Mouse (Mus musculus): Measurements from ENCODE around the gene Plcb4.
"Not testable (repeated sequence)": the region's sequence is repeated elsewhere in the genome, so short reads cannot be mapped to it uniquely, and the experiment has no call there.

Gene Plcb4

DNA sequence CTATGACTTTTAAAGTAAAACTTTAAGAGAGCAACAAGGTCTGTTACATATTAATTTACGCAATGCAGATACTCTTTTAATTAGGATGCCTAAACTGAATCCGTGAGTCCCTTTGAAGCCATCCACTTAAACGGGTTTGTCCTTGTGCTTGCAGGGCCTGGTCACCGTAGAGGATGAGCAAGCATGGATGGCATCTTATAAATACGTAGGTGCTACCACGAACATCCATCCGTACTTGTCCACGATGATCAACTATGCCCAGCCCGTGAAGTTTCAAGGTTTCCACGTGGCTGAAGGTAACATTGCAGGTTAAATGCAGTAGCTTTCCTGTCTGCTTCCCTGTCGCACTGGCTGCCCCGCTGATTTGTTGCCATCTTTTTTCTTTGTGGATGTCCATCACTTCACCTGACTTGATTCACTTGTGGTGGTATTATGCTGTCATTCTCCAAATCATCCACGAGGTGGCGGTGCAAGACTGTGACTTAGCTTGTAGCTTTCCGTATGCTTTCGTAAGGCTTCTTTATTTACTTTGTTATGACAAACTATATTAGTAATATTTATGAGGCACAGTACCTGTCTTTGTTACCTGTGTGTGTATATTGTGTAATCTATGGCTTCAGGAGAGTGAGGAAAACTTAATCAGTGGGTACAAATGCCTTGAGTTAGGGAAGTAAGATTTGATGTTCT, 308.2 kb downstream of the Plcb4 start:
- no peak for DNase-seq

GRCm38 (mm10) chr2:135968159-135968558, 309.3 kb downstream of the Plcb4 start:
- no peak for DNase-seq

DNA sequence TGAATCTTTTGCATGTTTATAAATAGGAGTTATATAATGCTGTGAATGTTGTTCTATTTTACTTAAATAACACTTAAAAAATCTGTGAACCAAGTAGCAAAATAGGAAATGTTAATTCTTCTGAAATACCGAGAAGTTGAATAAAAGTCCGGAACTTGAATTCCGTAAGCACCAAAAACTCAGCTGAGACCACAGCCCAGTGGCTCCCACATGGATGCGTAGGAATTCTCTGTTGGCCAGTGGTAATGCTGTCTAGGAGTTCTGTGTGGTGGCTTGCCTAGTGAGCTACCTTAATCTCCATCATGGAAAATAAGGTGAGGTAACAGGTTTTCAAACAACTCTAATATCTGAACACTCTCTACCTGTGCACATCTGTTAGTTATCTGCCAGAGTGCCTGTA, 312.1 kb downstream of the Plcb4 start:
- no peak for DNase-seq

DNA sequence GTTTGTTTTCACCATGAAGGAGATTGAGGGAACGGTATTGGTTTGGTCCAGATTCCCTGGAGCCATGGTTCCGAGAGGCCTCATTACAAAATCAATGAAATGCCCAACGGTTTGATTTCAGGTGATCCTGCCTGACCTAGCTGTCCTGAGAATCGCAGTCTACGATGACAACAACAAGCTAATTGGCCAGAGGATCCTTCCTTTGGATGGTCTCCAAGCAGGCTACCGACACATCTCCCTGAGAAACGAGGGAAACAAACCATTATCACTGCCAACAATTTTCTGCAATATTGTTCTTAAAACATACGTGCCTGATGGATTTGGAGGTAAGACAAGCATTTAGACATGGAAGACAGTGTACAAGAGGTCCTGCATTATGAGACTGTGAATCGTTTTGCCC, 317.2 kb downstream of the Plcb4 start:
- DNase-seq, result no peak

- DNase-seq, result no peak
These were observed 320.0 kb downstream of the Plcb4 start for GRCm38 (mm10) chr2:135978790-135979189.

GRCm38 (mm10) chr2:135980428-135980827, 321.6 kb downstream of the Plcb4 start:
- DNase-seq, result no peak

DNA sequence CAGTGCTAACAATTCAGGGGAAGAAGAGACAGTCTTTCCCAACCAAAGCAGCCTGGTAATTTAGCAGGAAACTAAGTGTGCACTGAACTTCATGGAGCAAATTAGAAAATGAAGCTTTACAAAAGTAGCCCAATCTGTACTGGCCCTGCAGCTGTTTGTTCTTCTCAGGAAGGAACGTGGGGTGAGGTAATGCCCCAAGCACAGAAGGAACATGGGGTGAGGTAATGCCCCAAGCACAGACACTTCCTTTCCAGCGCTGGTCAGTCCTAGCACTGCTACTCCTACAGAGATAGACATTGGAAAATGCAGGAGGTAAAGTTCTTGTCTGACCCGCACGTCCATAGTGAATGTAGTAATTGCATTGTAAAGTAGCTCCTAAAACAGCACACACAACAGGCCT, 325.2 kb downstream of the Plcb4 start:
- DNase-seq, result no peak

DNA sequence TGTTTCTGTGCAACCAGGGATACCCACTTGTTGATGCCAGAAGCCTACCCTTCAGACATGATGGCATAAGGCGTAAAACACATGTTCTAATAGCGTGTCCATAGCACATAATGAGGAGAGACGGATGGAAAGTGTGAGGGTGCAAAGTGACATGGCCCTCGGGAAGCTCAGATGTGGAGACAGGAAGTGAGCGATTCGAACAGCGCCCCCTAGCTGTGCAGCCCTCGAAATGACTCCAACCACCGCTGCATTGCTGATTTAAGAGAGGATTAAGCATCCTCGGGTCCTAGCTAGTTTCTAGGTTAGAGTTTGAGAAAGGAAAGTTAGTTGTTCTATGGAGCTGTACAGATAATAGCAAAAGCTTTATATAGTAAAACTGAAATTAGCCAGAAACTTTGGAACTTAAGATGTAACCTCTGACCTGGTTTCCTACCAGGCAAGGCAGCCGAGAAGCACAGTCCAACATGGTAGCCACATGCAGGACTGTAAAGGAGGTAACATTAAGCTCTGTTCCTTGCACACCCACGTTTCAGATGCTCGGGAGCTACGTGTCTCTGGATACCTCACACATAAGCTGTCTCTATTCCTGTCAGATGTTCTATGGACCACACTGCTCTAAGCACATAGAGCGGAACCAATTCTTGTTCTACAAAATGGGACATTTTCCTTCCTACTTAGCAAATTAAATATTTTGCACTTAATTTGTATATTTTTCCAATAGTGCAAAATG, 326.9 kb downstream of the Plcb4 start:
- DNase-seq, result no peak

GRCm38 (mm10) chr2:135988475-135988874, 329.7 kb downstream of the Plcb4 start:
- DNase-seq, result not testable (repeated sequence)

- not testable (repeated sequence) for DNase-seq
These were observed 331.9 kb downstream of the Plcb4 start for GRCm38 (mm10) chr2:135990686-135991085.

DNA sequence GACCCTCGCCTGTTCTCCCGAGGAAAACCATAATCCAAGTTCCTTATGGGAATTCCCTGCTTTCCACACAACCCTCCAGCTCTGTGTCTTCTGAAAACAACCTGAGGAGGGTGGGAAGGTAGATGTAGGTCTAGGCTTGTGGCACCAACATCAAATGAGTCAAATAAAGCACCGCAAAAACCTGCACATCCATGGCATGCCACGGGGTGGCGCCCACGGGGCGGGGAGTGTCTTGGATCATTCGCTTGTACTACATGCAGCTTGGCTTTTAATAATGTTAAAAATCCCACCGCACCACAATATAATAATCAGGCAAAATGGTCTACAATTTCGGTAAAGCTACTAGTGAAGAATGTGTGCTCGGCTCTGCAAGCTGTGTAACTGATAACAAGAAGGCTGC, 334.5 kb downstream of the Plcb4 start:
- DNase-seq, result no peak

- no peak for DNase-seq
These were observed 336.4 kb downstream of the Plcb4 start for GRCm38 (mm10) chr2:135995196-135995595.

DNA sequence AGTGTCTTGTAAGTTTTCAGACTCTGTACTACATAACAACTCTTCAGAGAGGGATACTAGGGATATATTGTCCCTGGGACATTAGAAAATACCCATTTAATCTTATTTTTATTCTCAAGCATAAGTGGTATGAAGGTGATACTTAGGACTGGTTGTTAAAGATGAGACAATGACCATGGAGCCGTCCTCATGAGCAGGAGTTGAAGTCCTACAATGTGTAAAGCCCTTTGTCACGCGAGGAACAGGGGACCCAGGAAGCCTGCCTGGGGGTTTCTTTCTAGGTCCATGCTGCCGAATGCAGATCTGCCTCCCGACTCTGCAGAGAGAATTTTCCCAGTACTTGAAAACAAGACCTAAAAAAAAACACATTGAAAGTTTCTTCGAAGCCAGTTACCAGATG, 338.1 kb downstream of the Plcb4 start:
- no peak for DNase-seq

DNA sequence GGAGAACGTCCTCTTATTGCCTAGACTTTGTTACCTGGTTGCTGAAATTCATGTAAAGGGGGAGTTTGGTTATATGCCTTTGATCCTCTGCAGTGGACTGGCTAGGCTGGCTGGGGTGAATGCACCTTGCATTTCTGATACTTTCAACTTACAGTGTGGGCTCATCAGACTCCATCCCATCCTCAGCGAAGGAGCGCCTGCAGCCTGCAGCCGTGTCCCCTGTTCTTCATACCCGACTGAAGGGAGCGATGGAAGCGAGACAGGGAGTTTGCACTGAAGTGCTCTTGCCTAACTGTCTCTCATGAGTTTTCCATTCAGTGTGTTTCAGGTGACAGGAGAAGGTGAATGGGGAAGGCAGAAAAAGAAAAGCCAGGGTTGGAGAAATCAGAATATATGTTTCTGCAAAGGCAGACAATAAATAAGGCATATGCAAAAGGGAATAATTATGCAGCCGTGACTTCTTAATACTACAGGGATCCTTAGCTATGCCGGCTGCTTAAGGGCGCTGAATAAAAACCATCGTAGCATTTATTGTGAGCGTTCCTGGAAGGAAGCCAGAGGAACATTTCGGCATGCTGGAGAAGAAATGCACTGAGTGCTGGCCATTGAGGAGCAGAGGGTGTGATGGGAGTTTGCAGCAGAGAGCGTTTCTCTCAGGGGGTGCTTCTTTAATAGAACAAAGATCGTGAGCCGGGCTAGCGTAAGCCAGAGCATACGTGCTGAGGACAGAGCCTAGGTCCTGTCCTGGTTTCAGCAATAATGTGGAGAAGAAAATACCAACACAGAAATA, 338.7 kb downstream of the Plcb4 start:
- DNase-seq, result no peak

GRCm38 (mm10) chr2:135998886-135999285, 340.1 kb downstream of the Plcb4 start:
- no peak for DNase-seq

- DNase-seq, result no peak
These were observed 340.6 kb downstream of the Plcb4 start for GRCm38 (mm10) chr2:135999361-135999760.

DNA sequence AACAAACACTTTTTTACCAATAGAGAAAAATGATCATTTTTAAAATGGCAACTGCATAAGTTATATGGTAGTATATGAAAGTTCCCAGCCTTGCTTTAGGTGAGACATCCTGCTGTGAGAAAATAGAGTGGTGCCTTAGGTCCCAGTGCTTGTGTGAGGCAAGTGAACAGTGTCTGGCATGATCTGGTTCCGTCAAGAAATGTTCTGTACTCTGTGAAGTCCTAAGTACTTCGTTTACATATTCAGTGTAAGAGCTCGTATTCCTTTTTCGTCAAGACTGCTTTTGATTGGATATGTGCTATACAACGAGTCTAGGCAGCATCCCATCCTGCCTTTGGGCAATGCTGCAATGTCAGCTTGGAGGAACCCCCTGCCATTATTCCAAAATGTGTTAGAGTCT, 342.1 kb downstream of the Plcb4 start:
- no peak for DNase-seq

DNA sequence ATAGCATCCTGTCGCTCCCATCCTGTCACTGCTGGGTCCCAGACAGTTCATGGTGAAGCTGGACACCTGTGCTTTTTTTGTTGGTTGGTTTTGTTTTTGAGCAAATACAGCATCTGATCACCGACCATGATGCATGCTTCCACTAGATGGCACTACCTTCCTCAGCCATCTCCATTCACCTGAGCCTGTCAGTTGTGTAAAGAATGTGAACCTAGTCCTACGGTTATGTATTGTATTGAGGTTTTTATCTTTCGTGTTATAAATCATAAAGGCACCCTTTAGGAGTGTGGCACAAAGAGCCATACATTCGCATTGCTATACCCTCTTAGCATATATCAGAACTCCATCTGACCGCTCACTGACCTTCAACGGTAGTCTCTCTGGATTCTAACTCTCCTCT, 343.3 kb downstream of the Plcb4 start:
- no peak for DNase-seq

GRCm38 (mm10) chr2:136003836-136004235, 345.0 kb downstream of the Plcb4 start:
- DNase-seq, result no peak

DNA sequence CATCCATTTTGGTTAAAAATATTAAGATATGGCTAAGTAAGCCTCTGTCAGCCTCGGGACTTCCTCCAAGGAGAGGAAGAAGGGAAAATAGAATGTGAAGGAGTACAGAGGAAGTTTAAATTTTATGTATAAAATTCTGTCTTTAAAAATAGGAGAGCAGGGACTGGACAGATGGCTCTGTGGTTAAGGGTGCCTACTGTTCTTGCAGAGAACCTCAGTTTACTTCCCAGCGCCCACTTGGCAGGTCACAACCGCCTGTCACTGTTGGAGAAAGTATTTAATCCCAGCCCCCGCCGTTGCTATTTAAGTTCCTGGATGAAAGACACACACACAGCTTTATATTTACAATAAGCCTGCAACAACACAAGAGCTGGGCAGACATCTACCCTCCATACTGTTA, 347.5 kb downstream of the Plcb4 start:
- no peak for DNase-seq

DNA sequence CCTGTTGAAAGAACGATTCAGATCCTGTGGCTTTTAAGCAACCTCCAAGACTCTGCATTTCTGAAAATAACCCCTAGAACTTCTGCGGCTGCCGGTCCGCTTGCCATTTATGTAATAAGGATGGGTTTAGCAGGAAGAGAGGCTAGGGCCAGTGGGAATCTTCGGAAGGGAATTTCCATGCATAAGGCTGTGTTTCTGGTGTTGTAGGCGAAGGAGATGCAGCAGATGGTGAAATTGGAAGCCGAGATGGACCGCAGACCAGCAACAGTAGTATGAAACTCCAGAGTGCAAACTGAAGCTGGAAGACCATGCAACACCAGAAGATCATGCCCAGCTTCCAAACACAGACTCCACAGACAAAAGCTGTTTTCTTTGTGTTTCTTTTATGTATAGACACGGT, 353.9 kb downstream of the Plcb4 start:
- peak; percentile 27 for DNase-seq

DNA sequence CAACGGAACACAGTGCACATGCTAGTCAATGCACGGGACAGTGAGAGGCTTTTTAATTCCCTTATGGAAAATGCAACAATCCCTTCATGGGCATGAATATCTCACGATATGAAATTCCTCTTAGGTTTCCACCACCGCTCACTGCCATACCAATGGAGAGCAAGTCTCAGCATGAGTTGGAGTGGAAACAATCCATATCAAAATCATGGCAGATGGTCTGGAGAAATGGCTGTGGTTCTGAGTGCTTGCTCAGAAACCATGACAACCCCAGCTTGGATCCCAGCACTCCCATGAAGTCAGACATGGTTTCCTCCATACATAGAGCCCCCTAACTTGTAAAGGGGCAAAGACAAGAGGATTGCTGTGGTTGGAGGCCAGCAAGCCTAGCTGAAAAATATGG, 389.7 kb downstream of the Plcb4 start:
- DNase-seq, result no peak

DNA sequence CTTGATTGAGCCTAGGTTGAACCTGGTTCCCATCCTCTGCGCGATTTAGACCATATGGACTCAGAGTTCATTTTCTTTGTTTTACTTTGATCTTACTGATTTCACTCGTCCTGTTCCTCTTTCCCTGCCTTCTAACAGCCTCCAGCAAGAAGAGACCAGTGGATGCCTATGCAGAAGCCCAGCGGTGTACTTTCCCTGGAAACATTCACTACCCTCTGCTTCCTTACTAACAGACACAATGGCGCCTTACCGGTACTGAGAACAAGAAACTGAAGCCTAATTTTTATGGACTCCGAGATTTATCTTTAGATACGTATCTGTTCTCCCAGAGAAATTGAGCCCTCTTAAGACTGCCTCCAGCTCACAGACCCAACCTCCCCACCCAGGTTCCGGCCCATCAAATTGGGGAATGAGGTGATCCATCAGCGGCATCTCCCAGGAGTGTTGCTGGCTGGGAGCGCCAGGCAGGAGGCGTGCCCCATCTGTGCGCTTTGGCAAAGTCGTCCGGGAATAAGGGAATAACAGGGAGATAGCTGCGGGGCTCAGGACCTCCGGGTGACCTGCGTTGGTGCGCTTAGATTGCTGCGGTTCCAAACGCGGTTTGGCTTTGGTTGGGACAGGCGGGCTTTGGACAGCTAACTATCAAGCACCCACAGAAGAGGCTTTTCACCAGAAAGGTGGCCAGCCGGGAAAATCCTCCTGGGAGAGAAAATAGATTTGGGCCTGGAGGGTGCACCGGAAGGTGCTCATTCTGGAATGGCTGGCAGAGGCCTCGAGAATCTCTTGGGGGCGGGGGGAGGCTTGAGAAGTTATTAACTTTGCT, 392.2 kb downstream of the Plcb4 start:
- DNase-seq, result peak; percentile 44
